Mouse (Mus musculus) midbrain, embryonic 15.5 days (tissue): ENCODE measurements at regions not wholly inside any gene's neighbourhood (a gene's known extent, or its start where the extent isn't known, plus 50 kb on each side); places are given as distances from the start of the nearest gene placed in this dataset.
"Not testable (repeated sequence)": the region's sequence is repeated elsewhere in the genome, so short reads cannot be mapped to it uniquely, and the experiment has no call there.

Experiments
- ATAC-seq: fragments of 200-750 bp; cut with Nextera tagmentation; replicated peaks from 2 replicates; pipeline ENCODE4 v1.8.0; 2017; ENCODE audit warnings: moderate TSS enrichment
- H3K27ac ChIP-seq: fragments of 300-500 bp; sonication (generic); 2 replicates; pipeline ENCODE4 v1.5.1; 2015; ENCODE audit warnings: mild to moderate bottlenecking, inconsistent platforms
- H3K27me3 ChIP-seq: fragments of 300-500 bp; sonication (generic); replicated peaks from 2 replicates; pipeline ENCODE4 v1.6.1; 2015; ENCODE audit warnings: inconsistent platforms
- H3K36me3 ChIP-seq: fragments of 300-500 bp; sonication (generic); replicated peaks from 2 replicates; pipeline ENCODE4 v1.6.1; 2015; ENCODE audit warnings: inconsistent platforms
- H3K4me1 ChIP-seq: fragments of 300-500 bp; sonication (generic); 2 replicates; pipeline ENCODE4 v1.6.1; 2015; ENCODE audit warnings: inconsistent platforms
- H3K4me2 ChIP-seq: fragments of 300-500 bp; sonication (generic); 2 replicates; pipeline ENCODE4 v1.6.1; 2015; ENCODE audit warnings: inconsistent platforms, mild to moderate bottlenecking, moderate library complexity
- H3K4me3 ChIP-seq: fragments of 300-500 bp; sonication (generic); 2 replicates; pipeline ENCODE4 v1.5.1; 2015; ENCODE audit warnings: mild to moderate bottlenecking, inconsistent platforms
- H3K9ac ChIP-seq: fragments of 300-500 bp; sonication (generic); 2 replicates; pipeline ENCODE4 v1.6.1; 2015; ENCODE audit warnings: mild to moderate bottlenecking, inconsistent platforms
- H3K9me3 ChIP-seq: fragments of 300-500 bp; sonication (generic); 2 replicates; pipeline ENCODE4 v1.6.1; 2016; ENCODE audit warnings: inconsistent platforms
- WGBS: fragments of 180-500 bp; shearing (Covaris S2); methylation state at CpG from one replicate; pipeline ENCODE4 v1.1.7; 2015; ENCODE audit warnings: mixed read lengths; 5-methylcytosine and 5-hydroxymethylcytosine counted together

GRCm38 (mm10) chr10:118607418-118607817 lies 166.6 kb downstream of the Ifng start:
- WGBS: 95% methylated on average over 1 of the region's 1 CpGs
- Histone ChIP-seq H3K9ac (no peak overlapping the region), H3K36me3 (no peaks in the 10 kb centered on the region), H3K4me2 (no peak overlapping the region), H3K4me1 (no peaks in the 10 kb centered on the region), H3K27ac (no peak overlapping the region), H3K9me3 (no peaks in the 10 kb centered on the region), H3K4me3 (no peak overlapping the region), H3K27me3 (no peaks in the 10 kb centered on the region)
- no peak for ATAC-seq

- Histone ChIP-seq H3K4me3 (no peak overlapping the region), H3K9ac (no peak overlapping the region), H3K4me2 (no peak overlapping the region), H3K36me3 (no peaks in the 10 kb centered on the region), H3K4me1 (no peaks in the 10 kb centered on the region), H3K27ac (no peak overlapping the region), H3K27me3 (no peaks in the 10 kb centered on the region), H3K9me3 (no peaks in the 10 kb centered on the region)
- no peak for ATAC-seq
- WGBS: 63% methylated on average over 4 of the region's 4 CpGs
Observed at GRCm38 (mm10) chr10:118608376-118609145, 167.7 kb downstream of the Ifng start.

- no peak overlapping the region for H3K4me3 ChIP-seq
- no peak for ATAC-seq
- H3K9me3 ChIP-seq: no peaks in the 10 kb centered on the region
- H3K4me2 ChIP-seq: no peak overlapping the region
- no peak overlapping the region for H3K9ac ChIP-seq
- no peaks in the 10 kb centered on the region for H3K4me1 ChIP-seq
- no peaks in the 10 kb centered on the region for H3K36me3 ChIP-seq
- WGBS: 85% methylated on average over 4 of the region's 4 CpGs
- no peak overlapping the region for H3K27ac ChIP-seq
- H3K27me3 ChIP-seq: no peaks in the 10 kb centered on the region
Observed at GRCm38 (mm10) chr10:118609157-118609556, 168.3 kb downstream of the Ifng start.

- H3K4me1 ChIP-seq: no peaks in the 10 kb centered on the region
- no peaks in the 10 kb centered on the region for H3K9me3 ChIP-seq
- ATAC-seq: no peak
- H3K27me3 ChIP-seq: no peaks in the 10 kb centered on the region
- H3K36me3 ChIP-seq: no peaks in the 10 kb centered on the region
- H3K4me3 ChIP-seq: no peak overlapping the region
- no peak overlapping the region for H3K4me2 ChIP-seq
- H3K27ac ChIP-seq: no peak overlapping the region
- H3K9ac ChIP-seq: no peak overlapping the region
- 71% methylated on average over 7 of the region's 7 CpGs for WGBS
Observed at GRCm38 (mm10) chr10:118610868-118611461, 170.1 kb downstream of the Ifng start.

- Histone ChIP-seq H3K9me3 (no peaks in the 10 kb centered on the region), H3K36me3 (no peaks in the 10 kb centered on the region), H3K27me3 (no peaks in the 10 kb centered on the region), H3K4me2 (no peak overlapping the region), H3K27ac (no peak overlapping the region), H3K9ac (no peak overlapping the region), H3K4me1 (no peaks in the 10 kb centered on the region), H3K4me3 (no peak overlapping the region)
- no peak for ATAC-seq
- WGBS: 90% methylated on average over 7 of the region's 7 CpGs
Observed at GRCm38 (mm10) chr10:118612091-118612490, 171.2 kb downstream of the Ifng start.

- no peaks in the 10 kb centered on the region for H3K27me3 ChIP-seq
- H3K27ac ChIP-seq: no peak overlapping the region
- H3K36me3 ChIP-seq: no peaks in the 10 kb centered on the region
- no peak overlapping the region for H3K9ac ChIP-seq
- no peaks in the 10 kb centered on the region for H3K9me3 ChIP-seq
- WGBS: 90% methylated on average over 14 of the region's 14 CpGs
- no peak overlapping the region for H3K4me3 ChIP-seq
- no peaks in the 10 kb centered on the region for H3K4me1 ChIP-seq
- H3K4me2 ChIP-seq: no peak overlapping the region
- no peak for ATAC-seq
Observed at GRCm38 (mm10) chr10:118613056-118613695, 172.3 kb downstream of the Ifng start.

- 90% methylated on average over 6 of the region's 6 CpGs for WGBS
- Histone ChIP-seq H3K36me3 (no peaks in the 10 kb centered on the region), H3K4me2 (no peak overlapping the region), H3K27me3 (no peaks in the 10 kb centered on the region), H3K9me3 (no peaks in the 10 kb centered on the region), H3K9ac (no peak overlapping the region), H3K4me1 (no peaks in the 10 kb centered on the region), H3K27ac (no peak overlapping the region), H3K4me3 (no peak overlapping the region)
- ATAC-seq: no peak
Observed at GRCm38 (mm10) chr10:118614251-118614865, 173.5 kb downstream of the Ifng start.

- H3K27me3 ChIP-seq: no peaks in the 10 kb centered on the region
- ATAC-seq: no peak
- H3K4me2 ChIP-seq: no peak overlapping the region
- H3K27ac ChIP-seq: no peak overlapping the region
- H3K4me3 ChIP-seq: no peak overlapping the region
- no peak overlapping the region for H3K9ac ChIP-seq
- no peaks in the 10 kb centered on the region for H3K4me1 ChIP-seq
- 81% methylated on average over 10 of the region's 10 CpGs for WGBS
- no peaks in the 10 kb centered on the region for H3K36me3 ChIP-seq
- no peaks in the 10 kb centered on the region for H3K9me3 ChIP-seq
Observed at GRCm38 (mm10) chr10:118615131-118616020, 174.5 kb downstream of the Ifng start.

GRCm38 (mm10) chr10:118616031-118616615 lies 175.3 kb downstream of the Ifng start:
- Histone ChIP-seq H3K36me3 (no peaks in the 10 kb centered on the region), H3K27ac (no peak overlapping the region), H3K4me2 (no peak overlapping the region), H3K9me3 (no peaks in the 10 kb centered on the region), H3K4me1 (no peaks in the 10 kb centered on the region), H3K9ac (no peak overlapping the region), H3K27me3 (no peaks in the 10 kb centered on the region), H3K4me3 (no peak overlapping the region)
- 92% methylated on average over 5 of the region's 5 CpGs for WGBS
- no peak for ATAC-seq

- H3K9me3 ChIP-seq: no peaks in the 10 kb centered on the region
- no peak overlapping the region for H3K4me3 ChIP-seq
- no peaks in the 10 kb centered on the region for H3K4me1 ChIP-seq
- WGBS: 83% methylated on average over 6 of the region's 6 CpGs
- no peak overlapping the region for H3K9ac ChIP-seq
- H3K4me2 ChIP-seq: no peak overlapping the region
- H3K27me3 ChIP-seq: no peaks in the 10 kb centered on the region
- ATAC-seq: no peak
- no peak overlapping the region for H3K27ac ChIP-seq
- H3K36me3 ChIP-seq: no peaks in the 10 kb centered on the region
Observed at GRCm38 (mm10) chr10:118617291-118618044, 176.6 kb downstream of the Ifng start.

- H3K36me3 ChIP-seq, ATAC-seq, H3K27me3 ChIP-seq, H3K9ac ChIP-seq, H3K4me2 ChIP-seq, H3K27ac ChIP-seq, H3K9me3 ChIP-seq, H3K4me3 ChIP-seq, H3K4me1 ChIP-seq: not testable (repeated sequence)
- 96% methylated on average over 4 of the region's 4 CpGs for WGBS
Observed at GRCm38 (mm10) chr10:118618251-118618650, 177.4 kb downstream of the Ifng start.
